Mouse (Mus musculus): ENCODE results near the gene Zbtb45. TPM values are rescaled to one million over a fixed set of nuclear protein-coding genes. Genes with fewer than 3 reads are reported as not detected.

Zbtb45 gene
- polyA plus RNA-seq, 1 experiment from 2014 or later: 11.9 TPM

DNA sequence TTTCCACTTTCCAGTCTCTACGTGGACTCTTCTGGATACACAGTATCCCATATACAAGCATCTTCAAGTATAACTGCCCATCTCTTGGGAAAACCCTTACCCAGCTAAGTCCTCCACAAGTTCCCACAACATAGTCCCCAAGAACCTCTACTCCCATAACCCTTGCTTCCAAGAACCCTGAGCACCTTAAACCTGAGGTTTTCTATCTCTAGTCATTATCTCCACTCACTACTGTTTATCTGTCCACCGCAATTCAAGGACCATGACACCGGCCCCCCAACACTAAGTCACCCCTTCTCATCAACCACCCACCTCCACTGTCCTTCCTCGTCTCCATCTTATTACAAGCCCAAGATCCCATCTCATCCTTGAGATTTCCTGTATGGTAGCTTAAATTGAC lies 27.0 kb upstream of the Zbtb45 start:
- Histone ChIP-seq H3K4me2 (replicated peaks; ENCODE audit: low read depth, low read length) (peak overlapping the region; percentile 62), H3K36me3 (ENCODE audit: insufficient read depth, low read length) (peaks cover 7% of the 10 kb centered on the region; the same call in 1 of the 2 replicates), H3K27ac (ENCODE audit: low read length) (peak overlapping the region; percentile 100), H3K9me3 (ENCODE audit: low read length) (no peaks in the 10 kb centered on the region), H3K9ac (replicated peaks; ENCODE audit: low read depth) (peak overlapping the region; percentile 99), H3K27me3 (replicated peaks; ENCODE audit: insufficient read depth, low read length) (no peaks in the 10 kb centered on the region), H3K4me3 (ENCODE audit: low read depth, low read length) (peak overlapping the region; percentile 84), H3K4me1 (ENCODE audit: insufficient read depth, low read depth, low read length) (peaks cover 29% of the 10 kb centered on the region)
- no peak for TF ChIP-seq CTCF (IDR thresholded peaks at IDR 0.05)
- TF ChIP-seq EP300 (IDR thresholded peaks at IDR 0.05): no peak
- no peak for ATAC-seq
- no peak for DNase-seq (ENCODE audit: low spot score)
- WGBS: 24% methylated on average over 4 of the region's 4 CpGs

DNA sequence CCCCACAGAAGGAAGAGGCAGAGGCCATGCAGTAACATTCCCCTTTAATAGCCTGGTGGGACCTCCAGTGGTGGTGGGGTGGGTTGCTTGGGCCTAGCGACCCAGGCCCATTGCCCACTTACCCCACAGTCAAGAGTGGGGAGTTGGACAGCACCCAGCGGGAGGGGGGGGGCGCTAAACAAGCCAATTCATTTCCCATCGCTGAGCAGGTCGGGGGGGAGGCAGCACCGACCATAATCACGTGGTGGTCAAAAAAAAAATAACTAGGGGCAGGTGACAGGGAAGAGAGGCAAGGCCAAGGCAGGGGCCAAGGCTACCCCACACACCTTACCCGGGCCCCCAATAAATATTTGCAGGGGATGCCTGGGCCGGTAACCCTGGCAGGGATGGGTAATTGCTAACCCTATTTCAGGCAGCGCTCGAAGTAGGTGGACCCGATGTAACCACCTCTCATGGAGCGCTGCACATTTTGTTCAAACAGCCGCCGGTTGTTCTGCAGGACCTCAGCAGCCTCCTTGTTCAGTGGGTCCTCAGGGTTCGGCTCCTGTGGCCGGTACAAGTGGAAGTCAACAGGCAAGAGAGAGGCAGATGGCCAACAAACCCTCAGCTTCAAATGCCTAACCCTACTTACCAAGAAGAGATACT lies 25.5 kb upstream of the Zbtb45 start:
- H3K27ac ChIP-seq (ENCODE audit: low read length): peak overlapping the region; percentile 95
- H3K27me3 ChIP-seq (replicated peaks; ENCODE audit: insufficient read depth, low read length): no peaks in the 10 kb centered on the region
- peaks cover 15% of the 10 kb centered on the region; the same call in 1 of the 2 replicates for H3K36me3 ChIP-seq (ENCODE audit: insufficient read depth, low read length)
- H3K4me1 ChIP-seq (ENCODE audit: insufficient read depth, low read depth, low read length): peaks cover 29% of the 10 kb centered on the region
- ATAC-seq: no peak
- TF ChIP-seq CTCF (IDR thresholded peaks at IDR 0.05) (no peak), EP300 (IDR thresholded peaks at IDR 0.05) (no peak)
- no peak overlapping the region for H3K4me2 ChIP-seq (replicated peaks; ENCODE audit: low read depth, low read length)
- no peak for DNase-seq (ENCODE audit: low spot score)
- no peak overlapping the region for H3K4me3 ChIP-seq (ENCODE audit: low read depth, low read length)
- H3K9me3 ChIP-seq (ENCODE audit: low read length): no peaks in the 10 kb centered on the region
- 76% methylated on average over 17 of the region's 17 CpGs for WGBS
- 0 out of 2 replicates have a peak overlapping the region, but pooled peaks have one; percentile 86 for H3K9ac ChIP-seq (replicated peaks; ENCODE audit: low read depth)

DNA sequence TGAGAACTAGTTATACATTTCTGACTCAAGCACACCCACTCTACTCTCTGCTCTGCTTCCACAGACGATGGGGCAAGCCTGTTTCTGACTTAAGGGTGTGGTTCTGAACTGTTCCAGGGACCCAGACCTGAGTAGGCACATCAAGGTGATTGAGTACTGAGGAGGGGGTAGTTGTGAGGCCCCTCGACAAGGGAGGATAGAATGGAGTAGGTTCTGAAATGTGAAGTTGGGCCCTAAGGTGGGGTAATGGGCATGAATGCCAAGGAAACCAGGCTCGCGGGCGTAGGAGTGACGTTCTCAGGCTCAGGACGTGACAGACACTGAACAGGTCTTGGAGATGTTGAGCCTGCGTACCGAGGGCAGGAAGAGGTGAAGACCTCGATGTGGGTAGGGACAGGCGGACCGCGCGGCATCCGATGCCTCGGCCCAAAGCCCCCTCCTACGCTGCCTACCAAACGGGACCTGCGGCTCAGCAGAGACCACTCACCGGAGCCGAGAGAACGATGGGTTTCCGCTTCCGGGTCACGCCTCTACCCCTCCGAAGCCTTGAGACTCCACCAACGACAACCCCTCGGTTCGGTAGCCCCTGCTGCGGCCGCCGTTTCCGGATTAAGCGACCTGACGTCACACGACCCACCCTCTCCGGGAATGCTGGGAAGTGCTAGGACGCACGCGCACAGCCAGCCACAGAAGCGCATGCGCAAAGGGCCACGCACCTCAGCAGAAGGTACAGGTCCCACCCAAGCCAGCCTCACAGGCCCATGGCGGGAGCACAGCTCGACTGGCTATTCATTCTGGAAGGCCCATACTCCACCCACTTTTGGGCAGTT lies 24.5 kb upstream of the Zbtb45 start, which contains the start of gene Chmp2a:
Gene Chmp2a, minus strand, starts transcription at position 660 of the 830 bp plus-strand sequence.
- H3K9ac ChIP-seq (replicated peaks; ENCODE audit: low read depth): peak within 1 kb of the TSS; percentile 86
- H3K36me3 ChIP-seq (ENCODE audit: insufficient read depth, low read length): peaks cover 24% of the 10 kb centered on the region
- no peak for TF ChIP-seq CTCF (IDR thresholded peaks at IDR 0.05)
- TF ChIP-seq EP300 (IDR thresholded peaks at IDR 0.05): 0 out of 2 replicates have a peak, but pooled peaks have one; percentile 41
- peaks cover 29% of the 10 kb centered on the region for H3K4me1 ChIP-seq (ENCODE audit: insufficient read depth, low read depth, low read length)
- peak within 1 kb of the TSS; percentile 95 for H3K27ac ChIP-seq (ENCODE audit: low read length)
- H3K4me3 ChIP-seq (ENCODE audit: low read depth, low read length): peak within 1 kb of the TSS; percentile 72
- peak within 1 kb of the TSS; percentile 89 for H3K4me2 ChIP-seq (replicated peaks; ENCODE audit: low read depth, low read length)
- WGBS: under 1% methylated on average over 45 of the region's 45 CpGs
- H3K27me3 ChIP-seq (replicated peaks; ENCODE audit: insufficient read depth, low read length): no peaks in the 10 kb centered on the region
- ATAC-seq (peak; percentile 82), DNase-seq (ENCODE audit: low spot score) (peak; percentile 99)
- H3K9me3 ChIP-seq (ENCODE audit: low read length): no peaks in the 10 kb centered on the region

DNA sequence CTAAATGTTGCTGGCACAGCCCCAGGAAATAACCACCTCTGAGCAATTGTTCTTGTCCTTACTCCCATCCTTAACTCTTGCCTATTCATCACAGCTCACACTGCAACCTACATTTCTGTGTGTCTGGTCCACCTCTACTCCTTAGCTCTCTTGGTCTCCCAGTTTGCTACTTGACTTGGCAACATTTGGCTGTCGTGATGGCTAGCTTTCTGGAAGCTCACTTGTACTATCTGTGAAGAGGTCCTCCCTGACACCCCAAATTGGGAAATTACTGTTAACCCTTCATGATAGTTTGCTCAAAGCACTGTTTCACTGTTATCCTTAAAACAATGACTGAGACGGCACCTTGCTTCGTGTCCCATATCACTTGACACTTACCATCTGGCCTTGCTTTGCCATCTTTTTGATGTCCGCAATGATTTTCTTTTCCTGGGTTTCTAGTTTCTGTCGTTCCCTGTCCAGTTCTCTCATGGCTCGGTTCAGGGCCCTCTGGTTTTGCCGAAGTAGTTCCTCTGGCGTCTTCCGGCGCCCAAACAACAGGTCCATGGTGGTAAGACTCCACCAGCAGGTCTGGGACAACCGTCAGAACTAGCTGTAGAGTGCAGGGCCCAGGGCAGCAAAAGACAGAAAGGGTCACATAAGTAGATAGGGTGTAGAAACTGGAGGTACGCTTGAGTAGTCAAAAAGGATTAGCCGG lies 23.8 kb upstream of the Zbtb45 start:
- ATAC-seq (no peak), DNase-seq (ENCODE audit: low spot score) (no peak)
- Histone ChIP-seq H3K9me3 (ENCODE audit: low read length) (no peaks in the 10 kb centered on the region), H3K27me3 (replicated peaks; ENCODE audit: insufficient read depth, low read length) (no peaks in the 10 kb centered on the region), H3K4me1 (ENCODE audit: insufficient read depth, low read depth, low read length) (peaks cover 24% of the 10 kb centered on the region), H3K4me2 (replicated peaks; ENCODE audit: low read depth, low read length) (peak overlapping the region; percentile 89), H3K27ac (ENCODE audit: low read length) (peak overlapping the region; percentile 95), H3K36me3 (ENCODE audit: insufficient read depth, low read length) (peaks cover 31% of the 10 kb centered on the region), H3K9ac (replicated peaks; ENCODE audit: low read depth) (peak overlapping the region; percentile 86), H3K4me3 (ENCODE audit: low read depth, low read length) (peak overlapping the region; percentile 72)
- 33% methylated on average over 13 of the region's 13 CpGs for WGBS
- TF ChIP-seq CTCF (IDR thresholded peaks at IDR 0.05) (no peak), EP300 (IDR thresholded peaks at IDR 0.05) (no peak)

DNA sequence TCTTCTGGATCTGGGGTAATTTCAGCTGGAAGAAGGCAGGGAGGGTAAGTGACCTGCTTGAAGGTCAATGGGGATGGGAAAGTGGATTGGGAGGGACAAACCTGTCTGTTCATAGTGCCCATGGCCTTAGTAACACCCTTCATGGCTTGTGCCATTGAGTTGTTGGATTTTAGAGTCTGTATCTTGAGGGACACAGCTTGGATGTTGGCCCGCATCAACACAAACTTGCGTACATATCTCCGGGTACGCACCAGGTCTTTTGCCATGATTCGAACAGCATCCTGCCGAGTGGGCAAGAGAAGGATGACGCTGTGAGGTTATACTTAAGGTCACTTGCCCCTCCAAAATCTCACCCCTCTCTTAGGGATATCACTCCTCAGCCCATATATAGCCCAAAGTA lies 22.7 kb upstream of the Zbtb45 start:
- H3K4me1 ChIP-seq (ENCODE audit: insufficient read depth, low read depth, low read length): peaks cover 23% of the 10 kb centered on the region
- no peak overlapping the region for H3K4me3 ChIP-seq (ENCODE audit: low read depth, low read length)
- H3K9me3 ChIP-seq (ENCODE audit: low read length): no peaks in the 10 kb centered on the region
- no peak overlapping the region for H3K9ac ChIP-seq (replicated peaks; ENCODE audit: low read depth)
- H3K4me2 ChIP-seq (replicated peaks; ENCODE audit: low read depth, low read length): no peak overlapping the region
- H3K27ac ChIP-seq (ENCODE audit: low read length): no peak overlapping the region
- WGBS: 90% methylated on average over 7 of the region's 7 CpGs
- peaks cover 41% of the 10 kb centered on the region for H3K36me3 ChIP-seq (ENCODE audit: insufficient read depth, low read length)
- DNase-seq (ENCODE audit: low spot score): no peak
- TF ChIP-seq CTCF (IDR thresholded peaks at IDR 0.05) (no peak), EP300 (IDR thresholded peaks at IDR 0.05) (no peak)
- no peaks in the 10 kb centered on the region for H3K27me3 ChIP-seq (replicated peaks; ENCODE audit: insufficient read depth, low read length)
- ATAC-seq: no peak

DNA sequence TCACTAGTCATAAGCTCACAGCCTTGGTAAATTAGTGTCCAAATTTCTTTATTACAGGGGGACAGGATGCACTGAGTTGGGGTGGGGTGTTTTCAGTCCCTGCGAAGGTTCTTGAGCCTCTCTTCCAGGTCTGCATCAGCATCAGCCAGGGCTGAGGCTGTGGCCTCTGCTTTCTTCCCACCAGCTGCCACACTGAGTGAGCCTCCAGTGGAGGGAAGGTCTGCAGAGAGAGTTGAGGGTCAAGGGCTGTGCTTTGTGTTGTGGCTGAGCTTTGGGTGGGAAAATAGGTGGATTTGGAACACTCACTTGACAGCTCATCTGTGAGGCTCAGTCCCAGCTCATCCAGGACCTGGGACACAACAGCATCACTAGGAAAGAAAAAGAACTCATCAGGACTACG lies 22.1 kb upstream of the Zbtb45 start:
- Histone ChIP-seq H3K36me3 (ENCODE audit: insufficient read depth, low read length) (peaks cover 46% of the 10 kb centered on the region), H3K4me1 (ENCODE audit: insufficient read depth, low read depth, low read length) (peaks cover 21% of the 10 kb centered on the region), H3K9ac (replicated peaks; ENCODE audit: low read depth) (no peak overlapping the region), H3K4me2 (replicated peaks; ENCODE audit: low read depth, low read length) (no peak overlapping the region), H3K27me3 (replicated peaks; ENCODE audit: insufficient read depth, low read length) (no peaks in the 10 kb centered on the region), H3K4me3 (ENCODE audit: low read depth, low read length) (no peak overlapping the region), H3K9me3 (ENCODE audit: low read length) (no peaks in the 10 kb centered on the region), H3K27ac (ENCODE audit: low read length) (no peak overlapping the region)
- TF ChIP-seq CTCF (IDR thresholded peaks at IDR 0.05) (no peak), EP300 (IDR thresholded peaks at IDR 0.05) (no peak)
- no peak for ATAC-seq
- DNase-seq (ENCODE audit: low spot score): no peak
- WGBS: 75% methylated on average over 2 of the region's 2 CpGs
